Mouse (Mus musculus): Measurements from ENCODE around the gene Rbm17. TPM values are rescaled to one million over a fixed set of nuclear protein-coding genes. Genes with fewer than 3 reads are reported as not detected.

Rbm17 gene
- polyA plus RNA-seq, 1 experiment from 2014 or later = 172 TPM

DNA sequence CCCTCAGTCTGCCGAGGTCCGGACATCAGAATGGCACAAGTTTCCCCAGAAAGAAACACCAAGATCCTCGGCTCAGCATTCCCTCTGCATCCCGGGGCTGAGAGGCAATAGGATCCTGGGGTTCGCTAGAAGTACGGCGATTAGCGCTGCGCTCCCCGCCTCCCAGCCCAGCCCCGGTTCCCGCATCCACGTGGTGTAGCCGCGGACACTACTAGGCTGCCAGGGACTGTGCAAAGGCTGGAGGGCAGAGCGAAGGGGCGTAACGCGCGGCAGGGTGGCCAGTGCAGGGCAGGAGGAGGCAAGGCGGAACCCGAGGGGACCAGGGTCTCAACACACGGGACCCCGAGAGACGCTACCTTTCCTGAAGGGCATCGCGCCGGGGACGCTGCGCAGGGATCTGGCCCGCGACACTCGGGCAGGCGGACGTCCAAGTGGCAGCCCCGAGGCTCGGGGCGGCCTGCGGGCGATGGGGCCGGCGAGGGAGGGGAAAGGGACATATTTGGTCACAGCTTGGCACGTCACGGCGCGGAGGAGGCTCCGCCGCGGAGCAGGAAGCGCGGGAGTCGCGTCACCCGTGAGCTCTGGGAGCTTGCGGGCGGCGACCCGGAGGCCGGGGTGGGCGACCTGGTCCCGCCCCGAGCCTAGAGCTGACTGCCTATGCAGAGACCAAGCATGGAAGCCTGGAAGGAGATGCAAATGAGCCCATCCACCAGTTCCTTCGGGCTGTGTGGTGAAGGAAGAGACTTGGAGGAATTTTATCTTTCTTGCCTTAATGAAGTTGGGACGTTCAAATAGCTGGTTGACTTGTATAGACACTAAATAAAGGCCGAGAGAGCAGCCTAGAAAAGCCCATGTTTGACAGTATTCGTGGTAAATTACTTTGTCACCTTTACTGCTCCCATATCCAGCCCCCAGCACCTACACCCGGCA, 50.2 kb downstream of the Rbm17 start, which contains the start of gene Pfkfb3:
Gene Pfkfb3 (minus strand): TSS at position 607 of the 930 bp plus-strand sequence.
- 1% methylated on average over 67 of the region's 67 CpGs for WGBS
- H3K9me3 ChIP-seq = no peaks in the 10 kb centered on the region
- peak within 1 kb of the TSS; percentile 69 for H3K9ac ChIP-seq
- peaks cover 20% of the 10 kb centered on the region for H3K4me1 ChIP-seq
- H3K27me3 ChIP-seq = peaks cover 50% of the 10 kb centered on the region
- no peak within 1 kb of the TSS for H3K27ac ChIP-seq
- peak; percentile 79 for ATAC-seq (ENCODE audit: low FRiP score, low read depth)
- no peaks in the 10 kb centered on the region for H3K36me3 ChIP-seq
- peak within 1 kb of the TSS; percentile 60 for H3K4me3 ChIP-seq
- peak within 1 kb of the TSS; percentile 99 for H3K4me2 ChIP-seq (replicated peaks)

DNA sequence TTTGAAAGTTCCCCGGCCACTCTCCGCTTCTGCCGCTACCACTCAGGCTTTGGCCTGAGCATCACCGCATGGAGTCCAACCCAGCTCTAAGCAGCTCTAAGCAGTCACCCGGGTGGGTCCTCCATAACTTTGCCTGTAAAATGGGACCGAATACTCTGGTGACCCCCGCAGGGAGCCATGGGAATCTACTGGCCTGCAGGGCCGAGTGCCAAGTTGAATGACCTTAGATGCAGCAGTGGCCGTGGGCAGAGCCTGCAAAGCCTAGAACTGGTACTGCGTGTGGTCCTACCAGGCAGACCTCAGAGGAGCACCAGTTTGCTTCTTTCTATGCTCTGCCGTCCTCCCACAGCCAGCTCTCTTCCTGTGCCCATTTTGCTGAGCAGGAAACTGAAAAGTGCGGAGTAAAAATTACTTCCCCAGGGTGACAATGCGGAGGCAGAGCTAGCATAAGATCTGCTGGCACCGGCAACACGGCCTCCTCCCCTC, 50.9 kb downstream of the Rbm17 start:
- Histone ChIP-seq H3K4me2 (replicated peaks) (peak overlapping the region; percentile 99), H3K36me3 (no peaks in the 10 kb centered on the region), H3K27ac (no peak overlapping the region), H3K9me3 (no peaks in the 10 kb centered on the region), H3K4me1 (peaks cover 20% of the 10 kb centered on the region), H3K4me3 (peak overlapping the region; percentile 60), H3K9ac (peak overlapping the region; percentile 69; the same call in 1 of the 2 replicates), H3K27me3 (peaks cover 50% of the 10 kb centered on the region)
- WGBS = 4% methylated on average over 15 of the region's 15 CpGs
- no peak for ATAC-seq (ENCODE audit: low FRiP score, low read depth)

DNA sequence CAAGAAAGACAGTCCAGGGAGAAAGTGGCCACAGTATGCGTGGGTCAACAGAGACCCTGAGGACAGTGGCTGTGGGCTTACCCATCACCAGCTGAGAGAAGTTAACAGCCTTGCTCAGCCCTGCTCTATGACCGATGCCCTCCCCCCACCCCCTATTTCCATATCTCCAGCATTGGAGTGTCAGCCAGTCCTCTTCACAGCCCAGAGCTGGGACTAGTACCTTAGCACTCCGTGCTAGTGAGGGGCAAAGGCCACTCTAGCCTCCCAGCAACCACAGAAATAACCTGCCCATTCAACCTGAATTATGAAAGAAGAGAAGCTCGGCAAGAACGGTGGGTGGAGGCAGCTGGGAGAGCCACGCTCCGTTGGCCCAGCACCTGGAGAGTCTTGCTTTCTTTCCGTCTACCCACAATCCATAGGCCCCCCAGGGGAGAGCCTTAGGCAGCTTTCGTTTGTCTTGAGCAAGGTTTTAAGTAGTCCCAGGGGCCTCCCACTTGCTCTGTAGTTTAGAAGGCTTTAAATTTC, 51.6 kb downstream of the Rbm17 start:
- no peak overlapping the region for H3K9ac ChIP-seq
- peaks cover 50% of the 10 kb centered on the region for H3K27me3 ChIP-seq
- H3K36me3 ChIP-seq = no peaks in the 10 kb centered on the region
- 2% methylated on average over 9 of the region's 9 CpGs for WGBS
- no peaks in the 10 kb centered on the region for H3K9me3 ChIP-seq
- H3K4me2 ChIP-seq (replicated peaks) = peak overlapping the region; percentile 99
- ATAC-seq (ENCODE audit: low FRiP score, low read depth) = no peak
- no peak overlapping the region for H3K27ac ChIP-seq
- H3K4me3 ChIP-seq = peak overlapping the region; percentile 60
- peaks cover 20% of the 10 kb centered on the region for H3K4me1 ChIP-seq

DNA sequence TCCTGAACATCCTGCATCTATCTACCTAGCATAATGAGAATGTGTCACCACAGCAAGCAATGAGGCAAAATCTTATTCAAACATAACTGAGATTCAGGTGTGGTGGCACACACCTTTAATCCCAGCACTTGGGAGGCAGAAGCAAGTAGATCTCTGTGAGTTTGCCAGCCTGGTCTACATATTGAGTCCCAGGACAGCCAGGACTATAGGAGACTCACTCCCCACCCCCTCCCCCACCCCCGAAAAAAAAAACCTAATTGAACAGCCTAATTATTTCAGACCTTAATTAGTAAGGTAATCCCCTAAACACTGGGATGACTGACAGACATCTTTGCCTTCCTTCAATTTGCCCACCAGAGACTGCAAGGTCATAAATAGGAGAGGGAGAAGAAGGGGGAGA, 52.2 kb downstream of the Rbm17 start:
- 17% methylated on average over 1 of the region's 1 CpGs for WGBS
- H3K27me3 ChIP-seq = peaks cover 50% of the 10 kb centered on the region
- no peak overlapping the region for H3K27ac ChIP-seq
- peaks cover 20% of the 10 kb centered on the region for H3K4me1 ChIP-seq
- no peaks in the 10 kb centered on the region for H3K9me3 ChIP-seq
- H3K9ac ChIP-seq = no peak overlapping the region
- no peak overlapping the region for H3K4me3 ChIP-seq
- H3K4me2 ChIP-seq (replicated peaks) = no peak overlapping the region
- no peaks in the 10 kb centered on the region for H3K36me3 ChIP-seq
- ATAC-seq (ENCODE audit: low FRiP score, low read depth) = no peak

DNA sequence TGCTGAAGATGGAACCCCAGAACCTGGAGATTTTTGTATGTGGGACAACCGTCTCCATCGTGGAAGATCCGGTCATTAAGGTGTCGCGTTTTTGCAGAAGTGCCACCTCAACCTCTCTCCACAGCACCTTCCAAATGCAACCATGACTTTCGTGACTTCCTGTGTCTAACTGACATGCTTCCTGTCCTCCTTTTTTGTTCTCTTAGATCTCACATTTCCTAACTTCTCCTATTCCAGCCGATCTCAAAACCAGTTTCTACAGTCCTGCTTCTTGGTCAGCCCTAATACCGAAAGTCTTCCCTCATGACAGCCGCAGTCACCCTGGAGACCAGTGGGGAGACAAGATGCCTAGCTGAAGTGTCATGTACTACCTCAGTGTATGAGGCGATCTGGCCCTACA, 55.4 kb downstream of the Rbm17 start:
- peaks cover 30% of the 10 kb centered on the region for H3K27me3 ChIP-seq
- ATAC-seq (ENCODE audit: low FRiP score, low read depth) = no peak
- peaks cover 13% of the 10 kb centered on the region for H3K4me1 ChIP-seq
- H3K9me3 ChIP-seq = no peaks in the 10 kb centered on the region
- H3K27ac ChIP-seq = no peak overlapping the region
- no peak overlapping the region for H3K9ac ChIP-seq
- WGBS = 89% methylated on average over 10 of the region's 10 CpGs
- H3K36me3 ChIP-seq = no peaks in the 10 kb centered on the region
- no peak overlapping the region for H3K4me2 ChIP-seq (replicated peaks)
- H3K4me3 ChIP-seq = no peak overlapping the region

DNA sequence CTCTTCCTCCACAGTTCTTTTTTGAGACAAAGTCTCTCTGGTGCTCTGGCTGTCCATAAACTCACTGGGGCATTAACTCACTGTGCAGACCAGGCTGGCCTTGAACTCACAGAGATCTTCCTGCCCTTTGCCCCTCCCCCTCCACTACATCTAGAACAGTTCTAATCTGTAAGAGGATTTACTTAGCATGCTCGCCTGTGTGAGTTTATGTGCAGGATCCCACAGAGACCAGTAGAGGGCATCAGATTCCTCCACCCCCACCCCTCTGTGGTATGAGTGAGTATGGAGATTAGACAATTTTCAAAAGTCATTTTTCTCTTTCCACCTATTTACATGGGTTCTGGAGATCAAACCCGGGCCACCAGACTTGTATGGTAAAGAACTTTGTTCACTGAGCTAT, 56.3 kb downstream of the Rbm17 start:
- no peaks in the 10 kb centered on the region for H3K36me3 ChIP-seq
- no peak for ATAC-seq (ENCODE audit: low FRiP score, low read depth)
- no peak overlapping the region for H3K9ac ChIP-seq
- no peak overlapping the region for H3K4me3 ChIP-seq
- H3K9me3 ChIP-seq = no peaks in the 10 kb centered on the region
- peaks cover 22% of the 10 kb centered on the region for H3K27me3 ChIP-seq
- no peak overlapping the region for H3K4me2 ChIP-seq (replicated peaks)
- no peak overlapping the region for H3K27ac ChIP-seq
- 72% methylated on average over 2 of the region's 2 CpGs for WGBS
- H3K4me1 ChIP-seq = peaks cover 5% of the 10 kb centered on the region

DNA sequence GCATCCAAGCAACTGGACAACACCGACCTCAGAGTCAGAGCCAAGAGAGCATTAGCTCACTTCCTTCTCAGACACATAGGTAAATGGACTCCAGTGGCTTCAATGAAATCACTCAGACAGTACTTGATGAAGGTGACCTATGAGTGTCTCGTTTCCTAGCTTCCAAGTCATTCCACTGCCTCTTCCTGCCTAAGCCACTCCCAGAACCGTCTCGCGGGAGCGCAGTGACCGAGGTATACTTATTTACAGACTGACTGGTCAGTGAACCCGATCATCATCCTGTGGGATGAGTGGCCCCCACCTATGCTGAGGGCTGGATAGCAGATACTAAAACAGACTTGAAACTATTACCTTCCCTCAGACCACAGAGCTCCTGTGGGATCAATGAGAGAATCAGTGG, 57.9 kb downstream of the Rbm17 start:
- Histone ChIP-seq H3K9ac (no peak overlapping the region), H3K4me3 (no peak overlapping the region), H3K4me1 (no peaks in the 10 kb centered on the region), H3K4me2 (replicated peaks) (no peak overlapping the region), H3K27me3 (peaks cover 14% of the 10 kb centered on the region), H3K36me3 (no peaks in the 10 kb centered on the region), H3K27ac (no peak overlapping the region), H3K9me3 (no peaks in the 10 kb centered on the region)
- 84% methylated on average over 8 of the region's 8 CpGs for WGBS
- ATAC-seq (ENCODE audit: low FRiP score, low read depth) = no peak

DNA sequence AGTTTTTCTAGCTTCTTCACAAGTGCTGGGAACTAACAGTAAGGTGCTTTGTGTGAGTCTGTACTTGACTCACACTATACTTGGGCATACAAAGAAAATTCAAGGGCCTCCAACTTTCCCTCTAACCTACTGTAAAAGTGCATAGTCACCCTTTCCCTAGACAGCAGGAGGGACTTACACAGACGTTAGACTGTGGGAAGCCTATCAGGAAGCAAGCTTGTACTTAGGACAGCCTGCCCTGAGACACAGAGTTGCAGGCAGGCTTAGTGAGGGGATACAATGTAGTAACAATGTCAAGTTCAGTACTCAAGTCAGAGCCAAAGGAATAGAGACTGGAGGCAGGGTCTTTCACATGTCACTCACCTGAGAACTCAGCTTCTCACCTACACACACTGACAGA, 58.6 kb downstream of the Rbm17 start:
- no peak overlapping the region for H3K4me2 ChIP-seq (replicated peaks)
- no peaks in the 10 kb centered on the region for H3K36me3 ChIP-seq
- no peaks in the 10 kb centered on the region for H3K4me1 ChIP-seq
- H3K27ac ChIP-seq = no peak overlapping the region
- H3K27me3 ChIP-seq = peaks cover 9% of the 10 kb centered on the region
- no peak overlapping the region for H3K4me3 ChIP-seq
- H3K9me3 ChIP-seq = no peaks in the 10 kb centered on the region
- H3K9ac ChIP-seq = no peak overlapping the region
- ATAC-seq (ENCODE audit: low FRiP score, low read depth) = no peak
- 31% methylated on average over 1 of the region's 1 CpGs for WGBS

DNA sequence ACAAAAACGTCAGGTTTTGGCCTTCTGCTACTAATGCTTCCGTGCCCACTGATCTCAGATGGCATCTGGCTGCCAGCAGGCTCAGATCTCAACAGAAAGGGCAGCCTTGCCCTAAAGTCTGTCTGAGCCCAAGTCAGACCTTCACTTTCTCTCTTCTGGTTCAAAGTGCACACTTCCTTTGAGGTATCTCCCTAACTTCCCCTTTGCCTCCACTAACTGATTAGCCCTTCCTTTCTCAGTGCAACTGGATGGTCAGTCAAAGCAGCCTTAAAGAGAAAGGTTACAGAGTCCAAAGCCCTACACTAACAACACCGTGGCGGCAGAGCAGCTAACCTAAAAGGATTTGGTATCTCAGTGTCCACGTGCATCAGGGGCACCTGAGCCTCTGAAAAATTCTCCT, 59.6 kb downstream of the Rbm17 start:
- ATAC-seq (ENCODE audit: low FRiP score, low read depth) = no peak
- no peak overlapping the region for H3K9ac ChIP-seq
- H3K36me3 ChIP-seq = no peaks in the 10 kb centered on the region
- H3K4me1 ChIP-seq = no peaks in the 10 kb centered on the region
- H3K27ac ChIP-seq = no peak overlapping the region
- no peaks in the 10 kb centered on the region for H3K27me3 ChIP-seq
- H3K4me2 ChIP-seq (replicated peaks) = no peak overlapping the region
- no peaks in the 10 kb centered on the region for H3K9me3 ChIP-seq
- H3K4me3 ChIP-seq = no peak overlapping the region
- 72% methylated on average over 5 of the region's 5 CpGs for WGBS

DNA sequence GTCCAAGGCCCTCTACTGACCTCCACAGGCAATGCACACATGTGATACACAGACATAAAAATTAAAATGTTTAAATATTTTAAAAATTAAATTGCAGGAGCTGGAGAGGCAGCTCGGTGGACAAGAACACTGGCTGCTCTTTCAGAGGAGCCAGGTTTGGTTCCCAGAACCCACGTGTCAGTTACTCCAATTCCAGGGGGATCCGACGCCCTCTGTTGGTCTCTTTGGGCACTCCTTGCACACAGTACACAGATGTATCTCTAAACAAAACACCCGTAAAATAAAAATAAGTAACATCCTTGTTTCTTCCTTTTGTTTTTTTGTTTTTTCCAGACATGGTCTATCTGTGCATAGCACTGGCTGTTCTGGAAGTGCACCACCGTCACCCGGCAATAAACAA, 60.8 kb downstream of the Rbm17 start:
- Histone ChIP-seq H3K9ac (no peak overlapping the region), H3K27me3 (no peaks in the 10 kb centered on the region), H3K36me3 (no peaks in the 10 kb centered on the region), H3K4me3 (no peak overlapping the region), H3K27ac (no peak overlapping the region), H3K4me1 (no peaks in the 10 kb centered on the region), H3K9me3 (no peaks in the 10 kb centered on the region), H3K4me2 (replicated peaks) (no peak overlapping the region)
- WGBS = 73% methylated on average over 7 of the region's 7 CpGs
- no peak for ATAC-seq (ENCODE audit: low FRiP score, low read depth)

DNA sequence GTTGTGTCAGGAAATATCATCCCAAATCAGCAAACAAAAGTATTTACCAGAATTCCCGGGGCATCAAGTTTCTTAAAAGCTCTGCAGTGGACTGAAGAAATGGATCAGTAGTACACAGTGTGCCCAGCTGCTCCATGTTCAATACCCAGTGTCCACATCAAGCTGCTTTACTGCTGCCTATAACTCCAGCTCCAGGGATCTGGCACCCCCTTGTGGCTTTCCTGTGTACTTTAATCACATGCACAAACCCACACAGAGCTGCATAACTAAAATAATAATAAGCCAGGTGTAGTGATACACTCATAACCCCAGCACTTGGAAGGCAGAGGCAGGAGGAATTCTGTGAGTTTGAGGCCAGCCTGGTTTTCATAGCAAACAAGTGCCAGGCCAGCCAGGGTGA, 61.3 kb downstream of the Rbm17 start:
- H3K27ac ChIP-seq = no peak overlapping the region
- ATAC-seq (ENCODE audit: low FRiP score, low read depth) = 0 out of 2 replicates have a peak, but pooled peaks have one; percentile 19

DNA sequence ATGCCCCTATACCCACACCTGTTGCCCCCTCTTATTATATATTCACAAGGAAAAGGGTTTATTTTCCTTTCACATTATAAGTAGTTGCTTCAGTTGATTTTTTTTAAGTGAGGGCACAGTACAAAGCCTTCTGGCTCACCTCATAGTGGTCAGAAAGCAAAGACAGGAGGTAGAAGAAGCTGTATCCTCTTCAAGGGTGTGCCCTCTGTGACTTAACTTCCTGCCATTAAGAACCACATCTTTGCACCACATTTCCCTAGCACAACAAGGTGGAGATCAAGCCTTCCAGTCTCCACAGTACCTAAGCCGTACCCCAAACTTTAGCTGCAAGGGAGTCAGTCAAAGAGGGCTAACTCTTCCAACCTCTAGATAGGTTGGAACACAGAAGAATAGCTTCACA, 61.8 kb downstream of the Rbm17 start:
- no peaks in the 10 kb centered on the region for H3K27me3 ChIP-seq
- H3K9ac ChIP-seq = no peak overlapping the region
- no peak overlapping the region for H3K27ac ChIP-seq
- H3K4me2 ChIP-seq (replicated peaks) = no peak overlapping the region
- WGBS = 95% methylated on average over 1 of the region's 1 CpGs
- no peaks in the 10 kb centered on the region for H3K9me3 ChIP-seq
- H3K36me3 ChIP-seq = no peaks in the 10 kb centered on the region
- H3K4me1 ChIP-seq = no peaks in the 10 kb centered on the region
- no peak for ATAC-seq (ENCODE audit: low FRiP score, low read depth)
- H3K4me3 ChIP-seq = no peak overlapping the region

More for the DNA sequence above, 61.3 kb downstream of the Rbm17 start:
- no peak overlapping the region for H3K4me3 ChIP-seq
- H3K4me2 ChIP-seq (replicated peaks) = no peak overlapping the region
- no peaks in the 10 kb centered on the region for H3K27me3 ChIP-seq
- no peaks in the 10 kb centered on the region for H3K9me3 ChIP-seq
- no peaks in the 10 kb centered on the region for H3K4me1 ChIP-seq
- no peaks in the 10 kb centered on the region for H3K36me3 ChIP-seq
- H3K9ac ChIP-seq = no peak overlapping the region
- 85% methylated on average over 1 of the region's 1 CpGs for WGBS

All from limb, embryonic 13.5 days (tissue).